Mouse (Mus musculus): ENCODE data around the gene Eci2.
"Not testable (repeated sequence)": the region's sequence is repeated elsewhere in the genome, so short reads cannot be mapped to it uniquely, and the experiment has no call there.

DNA sequence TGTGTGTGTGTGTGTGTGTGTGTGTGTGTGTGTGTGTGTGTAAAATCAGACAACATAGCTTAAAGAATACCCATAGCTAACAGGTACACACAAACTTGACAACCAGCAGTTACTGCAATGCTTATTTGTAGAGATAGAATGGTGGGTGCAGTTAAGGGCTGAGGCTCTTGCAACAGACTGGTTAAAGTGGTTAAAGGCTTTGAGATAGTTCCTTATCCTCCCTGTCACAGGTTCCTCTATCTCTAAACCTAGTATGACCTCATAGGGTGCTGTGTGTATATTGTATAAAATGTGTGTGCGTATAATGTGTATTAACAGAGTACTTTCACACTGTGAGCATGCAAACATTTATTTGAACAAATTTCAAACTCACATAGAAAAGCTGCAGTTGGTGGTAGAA lies 43.4 kb downstream of the Eci2 start:
- not testable (repeated sequence) for TF ChIP-seq CTCF, EP300 (IDR thresholded peaks at IDR 0.05; ENCODE audit: low read depth)

Data from liver, embryonic 14.5 days (tissue).